Mouse (Mus musculus) layer of hippocampus, postnatal 25 days (tissue): ENCODE measurements at regions not wholly inside any gene's neighbourhood (a gene's known extent, or its start where the extent isn't known, plus 50 kb on each side); places are given as distances from the start of the nearest gene placed in this dataset.
A peak's percentile ranks its signal among the peaks of the same experiment; 100 is the strongest.

Experiments used
- DNase-seq, 2 experiments: peaks; one replicate each; pipeline ENCODE4 v3.0.0; 2022; ENCODE audit warnings: mixed read lengths in 2 of 2, low spot score in 1 of 2; ENCODE audit errors: extremely low spot score in 1 of 2

- no peak for DNase-seq
These were observed 53.2 kb downstream of the Fam43a start for GRCm38 (mm10) chr16:30652692-30653091.

- peak; percentile 30 to 59 for DNase-seq
These were observed 54.3 kb downstream of the Fam43a start for GRCm38 (mm10) chr16:30653806-30654205.

GRCm38 (mm10) chr16:30654226-30654625, 54.7 kb downstream of the Fam43a start:
- DNase-seq = no peak

- DNase-seq = no peak
These were observed 56.3 kb downstream of the Fam43a start for GRCm38 (mm10) chr16:30655798-30656221.

- DNase-seq = no peak
These were observed 57.4 kb downstream of the Fam43a start for GRCm38 (mm10) chr16:30656881-30657280.

GRCm38 (mm10) chr16:30658921-30659320, 59.4 kb downstream of the Fam43a start:
- no peak for DNase-seq

GRCm38 (mm10) chr16:30661086-30661977, 61.8 kb downstream of the Fam43a start:
- DNase-seq = no peak

- no peak for DNase-seq
These were observed 63.5 kb downstream of the Fam43a start for GRCm38 (mm10) chr16:30663055-30663454.

- DNase-seq = no peak
These were observed 64.4 kb downstream of the Fam43a start for GRCm38 (mm10) chr16:30663971-30664370.

- no peak for DNase-seq
These were observed 64.9 kb downstream of the Fam43a start for GRCm38 (mm10) chr16:30664433-30664832.

- no peak for DNase-seq
These were observed 66.4 kb downstream of the Fam43a start for GRCm38 (mm10) chr16:30665881-30666280.

- DNase-seq = no peak
These were observed 70.4 kb downstream of the Fam43a start for GRCm38 (mm10) chr16:30669883-30670282.

- DNase-seq = no peak
These were observed 72.1 kb downstream of the Fam43a start for GRCm38 (mm10) chr16:30671584-30671983.

GRCm38 (mm10) chr16:30672776-30673550, 73.4 kb downstream of the Fam43a start:
- no peak for DNase-seq

GRCm38 (mm10) chr16:30673662-30674061, 74.1 kb downstream of the Fam43a start:
- DNase-seq = peak in 1 of 2 experiments; percentile 42

- DNase-seq = no peak
These were observed 76.3 kb downstream of the Fam43a start for GRCm38 (mm10) chr16:30675829-30676228.

- no peak for DNase-seq
These were observed 77.5 kb downstream of the Fam43a start for GRCm38 (mm10) chr16:30677016-30677415.

- no peak for DNase-seq
These were observed 78.6 kb downstream of the Fam43a start for GRCm38 (mm10) chr16:30677896-30678707.

GRCm38 (mm10) chr16:30678708-30679492, 79.4 kb downstream of the Fam43a start:
- no peak for DNase-seq

- no peak for DNase-seq
These were observed 79.9 kb downstream of the Fam43a start for GRCm38 (mm10) chr16:30679493-30679811.
